Mouse (Mus musculus): ENCODE measurements at regions not wholly inside any gene's neighbourhood (a gene's known extent, or its start where the extent isn't known, plus 50 kb on each side); places are given as distances from the start of the nearest gene placed in this dataset.

DNA sequence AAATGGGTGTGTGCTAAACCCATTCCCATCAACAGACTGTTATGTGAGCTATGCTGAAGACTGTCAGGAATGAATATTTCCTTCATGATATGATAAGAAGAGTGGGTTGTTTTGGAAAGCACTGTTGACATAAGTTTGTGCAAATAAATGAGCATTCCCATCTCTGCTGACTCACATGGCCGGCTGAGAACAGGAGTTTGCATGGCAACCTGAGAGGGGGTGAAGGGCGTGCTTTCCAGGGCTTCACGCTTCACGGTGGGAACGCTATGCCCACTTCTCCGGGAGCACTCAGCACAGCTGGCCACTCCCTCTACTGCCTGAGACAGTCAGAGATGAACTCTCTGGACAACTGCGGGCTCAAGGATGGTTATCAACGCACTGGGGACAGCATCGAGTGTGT, 348.9 kb upstream of the Slc24a5 start:
- no peak for DNase-seq (ENCODE audit: low read depth, low spot score)

DNA sequence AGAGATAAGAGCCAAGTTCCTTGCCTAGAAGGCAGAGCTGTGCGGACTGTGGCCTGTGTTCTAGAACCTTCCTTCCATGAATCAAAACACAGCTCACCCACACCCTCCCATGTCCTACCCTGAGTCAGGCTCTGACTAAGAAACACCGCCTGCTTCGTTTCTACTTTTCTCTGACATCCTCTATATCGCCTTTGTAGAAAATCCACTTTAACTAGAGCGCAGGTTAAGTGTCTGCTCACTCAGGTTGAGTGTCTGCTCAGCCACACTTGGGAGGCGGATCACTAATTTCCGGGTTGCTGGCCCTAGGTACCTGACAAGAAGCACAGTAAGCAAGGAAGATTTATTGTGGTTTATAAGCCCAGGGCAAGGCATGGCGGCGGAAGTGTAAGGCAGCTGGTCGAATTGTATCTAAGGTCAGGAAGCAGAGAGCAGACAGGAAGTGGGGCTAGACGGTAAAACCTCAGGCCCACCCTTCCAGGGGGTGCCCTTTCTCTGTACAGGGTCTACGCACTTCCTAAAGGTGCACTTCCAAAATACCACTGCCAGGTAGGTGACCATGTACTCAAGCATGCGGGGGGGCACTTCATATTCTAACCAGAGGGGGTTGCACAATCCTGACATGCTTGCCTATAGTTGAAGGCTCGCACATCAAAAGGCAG, 348.0 kb upstream of the Slc24a5 start:
- DNase-seq (ENCODE audit: low read depth, low spot score) = no peak

- DNase-seq (ENCODE audit: low read depth, low spot score) = no peak
Measured at GRCm38 (mm10) chr2:124720593-124721445, 347.1 kb upstream of the Slc24a5 start.

GRCm38 (mm10) chr2:124724171-124724570, 343.8 kb upstream of the Slc24a5 start:
- no peak for DNase-seq (ENCODE audit: low read depth, low spot score)

DNA sequence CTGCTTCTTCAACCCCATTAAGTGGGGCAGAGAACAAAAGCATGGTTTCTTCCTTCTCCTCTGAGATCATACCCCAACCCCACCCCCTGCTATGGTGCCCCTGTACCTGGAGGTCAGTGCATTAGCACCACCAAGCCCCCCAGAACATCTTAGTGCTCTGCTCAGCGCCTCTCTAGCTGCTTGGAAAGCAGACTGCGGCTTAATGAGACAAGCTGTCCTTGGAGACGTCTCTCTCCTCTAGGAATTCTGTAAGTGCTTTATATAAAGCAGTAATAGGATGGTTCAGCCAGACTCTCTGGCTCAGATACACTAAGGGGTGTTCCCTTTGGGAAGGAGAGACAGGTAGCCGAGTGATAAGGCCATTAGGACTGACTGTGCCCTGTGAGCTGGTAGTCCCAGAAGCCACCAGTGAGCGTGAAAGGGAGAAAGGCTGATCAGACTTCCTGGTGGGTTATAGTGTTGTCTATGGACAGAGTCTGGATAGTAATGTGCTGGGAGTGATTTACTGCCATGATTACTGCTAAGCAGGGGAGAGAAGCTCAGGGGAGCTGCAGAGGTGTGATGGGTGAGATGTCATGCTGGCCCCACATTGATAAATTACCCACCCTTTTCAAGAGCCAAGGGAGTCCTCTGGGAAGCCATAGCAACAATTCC, 343.0 kb upstream of the Slc24a5 start:
- DNase-seq (ENCODE audit: low read depth, low spot score) = no peak

DNA sequence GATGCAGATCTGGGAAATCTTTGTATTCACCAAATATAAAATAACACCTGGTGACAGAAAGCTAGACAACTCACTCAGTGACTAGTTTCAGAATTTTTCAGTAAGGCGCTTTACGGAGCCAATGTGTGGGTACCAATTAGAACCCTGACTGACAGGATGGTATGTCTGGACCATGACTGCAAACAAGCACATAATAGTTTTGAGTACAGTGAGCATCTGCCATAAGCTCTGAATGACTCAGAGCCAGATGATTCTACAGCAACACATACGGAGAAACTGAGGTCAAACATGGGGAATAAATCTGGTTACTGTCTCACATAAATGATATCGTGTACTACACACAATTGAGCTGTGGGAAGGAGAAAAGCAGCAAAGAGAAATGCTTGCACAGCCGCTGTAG, 339.9 kb upstream of the Slc24a5 start:
- DNase-seq (ENCODE audit: low read depth, low spot score) = no peak

DNA sequence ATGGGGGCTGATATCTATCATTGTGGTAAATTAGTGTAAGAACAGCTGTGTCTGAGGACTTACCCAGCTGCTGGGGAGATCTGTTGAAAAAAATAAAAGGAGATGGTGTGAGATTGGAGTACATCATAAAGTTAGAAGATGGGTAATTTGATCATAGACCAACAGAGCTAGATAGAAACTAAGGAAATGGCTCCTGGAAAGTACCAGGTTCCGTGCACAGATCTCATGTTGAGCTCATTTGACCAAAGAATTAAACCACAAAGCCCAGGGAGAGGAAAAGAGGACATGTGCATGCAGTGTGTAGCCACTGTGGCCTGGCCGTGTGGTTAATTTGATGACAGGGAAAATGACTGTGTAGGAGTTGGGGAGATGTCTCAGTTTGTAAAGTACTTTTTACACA, 335.3 kb upstream of the Slc24a5 start:
- DNase-seq (ENCODE audit: low read depth, low spot score) = no peak

- DNase-seq (ENCODE audit: low read depth, low spot score) = no peak
Measured at GRCm38 (mm10) chr2:124740848-124741247, 327.1 kb upstream of the Slc24a5 start.

DNA sequence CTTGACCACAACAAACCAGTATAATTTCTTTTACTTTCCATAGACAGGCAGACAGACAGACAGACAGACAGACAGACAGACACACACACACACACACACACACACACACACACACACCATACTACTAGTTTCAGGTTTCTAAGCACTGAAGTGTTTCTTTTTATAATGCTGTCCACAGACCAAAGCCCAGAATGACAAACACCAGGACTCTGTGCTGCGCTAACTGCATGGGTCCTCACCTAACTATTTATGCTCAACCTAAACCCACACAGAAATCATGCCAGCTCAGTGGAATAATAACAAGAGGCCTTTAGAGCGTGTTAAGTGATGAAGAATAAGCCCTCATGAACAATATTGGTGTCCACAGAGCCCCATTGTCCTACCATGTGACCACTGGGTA, 325.0 kb upstream of the Slc24a5 start:
- DNase-seq (ENCODE audit: low read depth, low spot score) = no peak

- DNase-seq (ENCODE audit: low read depth, low spot score) = no peak
Measured at GRCm38 (mm10) chr2:124745045-124745444, 322.9 kb upstream of the Slc24a5 start.

GRCm38 (mm10) chr2:124747119-124747518, 320.8 kb upstream of the Slc24a5 start:
- no peak for DNase-seq (ENCODE audit: low read depth, low spot score)

- no peak for DNase-seq (ENCODE audit: low read depth, low spot score)
Measured at GRCm38 (mm10) chr2:124747627-124748026, 320.3 kb upstream of the Slc24a5 start.

GRCm38 (mm10) chr2:124751832-124752231, 316.1 kb upstream of the Slc24a5 start:
- no peak for DNase-seq (ENCODE audit: low read depth, low spot score)

GRCm38 (mm10) chr2:124753717-124754116, 314.2 kb upstream of the Slc24a5 start:
- no peak for DNase-seq (ENCODE audit: low read depth, low spot score)

DNA sequence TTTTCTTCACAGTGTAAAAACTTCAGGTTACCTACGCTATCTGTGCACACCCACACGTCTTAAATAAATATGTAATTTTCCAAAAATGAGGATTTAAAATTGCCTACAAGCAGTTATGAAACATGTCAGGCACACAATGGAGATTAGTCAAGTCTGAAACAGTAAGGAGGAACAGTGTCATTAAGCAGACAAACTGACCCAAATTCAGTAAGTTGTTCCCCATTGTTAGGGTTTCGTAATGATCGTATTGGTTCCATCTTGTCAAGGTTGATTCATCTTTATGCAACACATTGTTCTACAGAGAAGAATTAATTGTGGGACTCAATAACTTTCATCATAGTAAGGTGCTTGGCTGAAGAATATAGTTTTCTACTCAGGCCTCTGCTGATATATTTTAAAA, 312.7 kb upstream of the Slc24a5 start:
- DNase-seq (ENCODE audit: low read depth, low spot score) = no peak

DNA sequence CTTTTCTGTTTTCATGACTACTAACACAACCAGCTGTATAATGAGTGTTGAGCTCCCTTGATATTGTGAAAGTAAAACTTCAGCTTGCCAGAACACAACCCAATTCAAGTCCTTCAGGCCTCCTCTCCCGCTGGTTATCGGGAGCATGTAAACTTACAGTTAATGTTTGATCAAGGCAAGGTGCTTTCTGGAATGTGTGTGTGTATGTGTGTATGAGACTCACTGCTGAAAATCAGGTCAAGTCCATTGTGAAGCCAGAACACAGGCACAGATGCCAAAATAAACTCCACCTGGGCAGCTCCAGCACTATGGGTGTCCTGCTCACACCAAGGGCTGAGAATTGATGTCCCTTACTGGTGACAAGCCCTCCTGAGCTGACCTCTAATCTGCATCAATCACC, 308.9 kb upstream of the Slc24a5 start:
- DNase-seq (ENCODE audit: low read depth, low spot score) = no peak

DNA sequence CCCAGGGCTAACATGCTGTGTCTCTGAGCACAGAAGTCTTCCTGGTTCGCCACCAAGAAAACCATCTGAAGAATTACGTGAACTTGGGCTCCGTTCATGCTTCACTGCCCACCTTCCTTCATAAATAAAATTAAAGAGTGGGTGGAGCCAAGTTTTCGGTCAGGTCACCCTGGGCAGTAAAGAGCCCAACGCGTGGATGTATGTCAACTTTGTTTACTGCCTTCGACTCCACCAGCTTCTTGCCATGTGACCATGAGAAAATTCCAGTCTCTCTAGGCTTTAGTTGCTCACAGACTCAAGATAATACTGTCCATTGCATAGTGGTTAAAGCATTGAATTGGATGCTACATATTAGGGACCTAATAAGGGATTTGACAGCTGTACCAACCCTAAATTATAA, 304.3 kb upstream of the Slc24a5 start:
- no peak for DNase-seq (ENCODE audit: low read depth, low spot score)

- no peak for DNase-seq (ENCODE audit: low read depth, low spot score)
Measured at GRCm38 (mm10) chr2:124764186-124764910, 303.6 kb upstream of the Slc24a5 start.

- no peak for DNase-seq (ENCODE audit: low read depth, low spot score)
Measured at GRCm38 (mm10) chr2:124769267-124769967, 298.5 kb upstream of the Slc24a5 start.

DNA sequence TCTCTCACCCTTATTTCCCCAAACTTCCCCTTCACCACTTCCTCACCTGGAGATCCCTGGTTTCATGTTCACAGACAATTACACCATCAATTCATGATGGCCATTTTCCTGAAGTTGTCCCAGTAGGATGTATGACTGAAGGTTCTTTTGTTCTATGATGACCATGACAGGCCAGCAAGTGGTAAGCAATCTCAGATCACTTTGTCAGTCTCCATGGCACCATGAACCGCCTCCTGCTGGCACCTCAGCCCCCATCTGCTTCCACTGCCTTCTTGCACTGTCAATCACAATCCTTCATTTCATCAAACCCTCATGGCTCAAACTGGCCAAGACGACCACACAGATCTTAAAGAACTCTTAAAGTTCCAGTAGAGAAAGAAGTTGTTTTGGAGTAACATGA, 297.9 kb upstream of the Slc24a5 start:
- DNase-seq (ENCODE audit: low read depth, low spot score) = no peak

GRCm38 (mm10) chr2:124772055-124772708, 295.7 kb upstream of the Slc24a5 start:
- no peak for DNase-seq (ENCODE audit: low read depth, low spot score)
